Mouse (Mus musculus) cortical plate, adult 2 months (tissue): ENCODE results near the gene Ldb2.

Experiments
- CTCF ChIP-seq: fragments of 200-500 bp; IDR thresholded peaks from 2 replicates; pipeline ENCODE4 v1.5.1; 2011; ENCODE audit warnings: mild to moderate bottlenecking, control low read depth, low read length; ENCODE audit not compliant: insufficient read depth; ENCODE audit errors: extremely low read depth
- POLR2A ChIP-seq: fragments of 200-500 bp; IDR thresholded peaks from 2 replicates; pipeline ENCODE4 v1.6.1; 2011; ENCODE audit warnings: mild to moderate bottlenecking, low read length, control low read depth; ENCODE audit not compliant: insufficient read depth; ENCODE audit errors: extremely low read depth

- no peak for TF ChIP-seq CTCF
- no peak for TF ChIP-seq POLR2A
These were observed 294.3 kb downstream of the Ldb2 start for GRCm38 (mm10) chr5:44505221-44505620.
